Mouse (Mus musculus): ENCODE measurements around the gene Zfp324. TPM values are rescaled to one million over a fixed set of nuclear protein-coding genes. Genes with fewer than 3 reads are reported as not detected.

Gene Zfp324
- polyA plus RNA-seq, 1 experiment from 2014 or later = 7.8 TPM

- Histone ChIP-seq H3K9ac (no peak overlapping the region), H3K27me3 (replicated peaks) (no peaks in the 10 kb centered on the region), H3K4me3 (no peak overlapping the region), H3K4me2 (no peak overlapping the region), H3K27ac (ENCODE audit: poor library complexity, severe bottlenecking) (no peak overlapping the region), H3K36me3 (no peaks in the 10 kb centered on the region), H3K9me3 (replicated peaks) (no peaks in the 10 kb centered on the region), H3K4me1 (replicated peaks) (peaks cover 13% of the 10 kb centered on the region)
- no peak for ATAC-seq (ENCODE audit: insufficient number of reproducible peaks, low FRiP score)
- 61% methylated on average over 4 of the region's 4 CpGs for WGBS
Measured at GRCm38 (mm10) chr7:13013671-13014070, 48.0 kb downstream of the Zfp324 start.

- ATAC-seq (ENCODE audit: insufficient number of reproducible peaks, low FRiP score) = no peak
- H3K9me3 ChIP-seq (replicated peaks) = no peaks in the 10 kb centered on the region
- no peaks in the 10 kb centered on the region for H3K27me3 ChIP-seq (replicated peaks)
- H3K4me1 ChIP-seq (replicated peaks) = peaks cover 9% of the 10 kb centered on the region
- no peaks in the 10 kb centered on the region for H3K36me3 ChIP-seq
- no peak overlapping the region for H3K4me2 ChIP-seq
- no peak overlapping the region for H3K4me3 ChIP-seq
- no peak overlapping the region for H3K27ac ChIP-seq (ENCODE audit: poor library complexity, severe bottlenecking)
- H3K9ac ChIP-seq = no peak overlapping the region
- 38% methylated on average over 6 of the region's 6 CpGs for WGBS
Measured at GRCm38 (mm10) chr7:13014275-13014839, 48.7 kb downstream of the Zfp324 start.

GRCm38 (mm10) chr7:13015217-13015616 is 49.6 kb downstream of the Zfp324 start:
- H3K27ac ChIP-seq (ENCODE audit: poor library complexity, severe bottlenecking) = no peak overlapping the region
- 81% methylated on average over 1 of the region's 1 CpGs for WGBS

GRCm38 (mm10) chr7:13022773-13023535 is 57.3 kb downstream of the Zfp324 start:
- Histone ChIP-seq H3K9me3 (replicated peaks) (no peaks in the 10 kb centered on the region; the same call in 1 of the 2 replicates), H3K27ac (ENCODE audit: poor library complexity, severe bottlenecking) (peak overlapping the region; percentile 99), H3K4me2 (peak overlapping the region; percentile 92), H3K9ac (peak overlapping the region; percentile 97), H3K27me3 (replicated peaks) (no peaks in the 10 kb centered on the region), H3K4me1 (replicated peaks) (peaks cover 20% of the 10 kb centered on the region), H3K36me3 (peaks cover 26% of the 10 kb centered on the region), H3K4me3 (peak overlapping the region; percentile 91)
- WGBS = 6% methylated on average over 31 of the region's 31 CpGs
- ATAC-seq (ENCODE audit: insufficient number of reproducible peaks, low FRiP score) = peak; percentile 69

More at GRCm38 (mm10) chr7:13015217-13015616, 49.6 kb downstream of the Zfp324 start:
- H3K36me3 ChIP-seq = no peaks in the 10 kb centered on the region
- no peak for ATAC-seq (ENCODE audit: insufficient number of reproducible peaks, low FRiP score)
- H3K27me3 ChIP-seq (replicated peaks) = no peaks in the 10 kb centered on the region
- no peak overlapping the region for H3K4me3 ChIP-seq
- H3K4me1 ChIP-seq (replicated peaks) = peaks cover 8% of the 10 kb centered on the region
- no peaks in the 10 kb centered on the region; the same call in 1 of the 2 replicates for H3K9me3 ChIP-seq (replicated peaks)
- no peak overlapping the region for H3K4me2 ChIP-seq
- no peak overlapping the region for H3K9ac ChIP-seq

Other genes starting within 250 kb of the Zfp324 start
- gene Vmn2r56, start 230.8 kb upstream of the Zfp324 start, polyA plus RNA-seq (2016; fragmentation: Nextera tagmentation; extraction: Ambion mirVana) = not detected in 2 replicates
- 10.4 and 12.0 TPM in 2 replicates for gene Zscan18, start 162.2 kb upstream of the Zfp324 start, polyA plus RNA-seq (2016; fragmentation: Nextera tagmentation; extraction: Ambion mirVana)
- gene Zfp329, start 147.0 kb upstream of the Zfp324 start, polyA plus RNA-seq (2016; fragmentation: Nextera tagmentation; extraction: Ambion mirVana) = 11.9 and 12.2 TPM in 2 replicates
- gene Zfp110, start 131.1 kb upstream of the Zfp324 start, polyA plus RNA-seq (2016; fragmentation: Nextera tagmentation; extraction: Ambion mirVana) = 22.9 and 23.1 TPM in 2 replicates
- 3.0 and 3.2 TPM in 2 replicates for gene Zfp128, start 84.7 kb upstream of the Zfp324 start, polyA plus RNA-seq (2016; fragmentation: Nextera tagmentation; extraction: Ambion mirVana)
- 10.9 and 11.3 TPM in 2 replicates for gene Zscan22, start 68.0 kb upstream of the Zfp324 start, polyA plus RNA-seq (2016; fragmentation: Nextera tagmentation; extraction: Ambion mirVana)
- 456 and 474 TPM in 2 replicates for gene Rps5, start 43.5 kb upstream of the Zfp324 start, polyA plus RNA-seq (2016; fragmentation: Nextera tagmentation; extraction: Ambion mirVana)
- 0.95 and 1.1 TPM in 2 replicates for gene Rnf225, start 38.4 kb upstream of the Zfp324 start, polyA plus RNA-seq (2016; fragmentation: Nextera tagmentation; extraction: Ambion mirVana)
- 6.4 and 7.2 TPM in 2 replicates for gene Zfp446, start 12.0 kb downstream of the Zfp324 start, polyA plus RNA-seq (2016; fragmentation: Nextera tagmentation; extraction: Ambion mirVana)
- 0.22 TPM in 1 of 2 replicates, not detected in the other for gene Slc27a5, start 32.4 kb downstream of the Zfp324 start, polyA plus RNA-seq (2016; fragmentation: Nextera tagmentation; extraction: Ambion mirVana)
- gene Trim28, start 33.3 kb downstream of the Zfp324 start, polyA plus RNA-seq (2016; fragmentation: Nextera tagmentation; extraction: Ambion mirVana) = 221 and 228 TPM in 2 replicates
- 16.2 and 18.7 TPM in 2 replicates for gene Zbtb45, start 44.2 kb downstream of the Zfp324 start, polyA plus RNA-seq (2016; fragmentation: Nextera tagmentation; extraction: Ambion mirVana)
- 127 and 131 TPM in 2 replicates for gene Chmp2a, start 69.0 kb downstream of the Zfp324 start, polyA plus RNA-seq (2016; fragmentation: Nextera tagmentation; extraction: Ambion mirVana)
- gene Ube2m, start 72.4 kb downstream of the Zfp324 start, polyA plus RNA-seq (2016; fragmentation: Nextera tagmentation; extraction: Ambion mirVana) = 160 and 170 TPM in 2 replicates
- 2.0 and 2.3 TPM in 2 replicates for gene Mzf1, start 88.9 kb downstream of the Zfp324 start, polyA plus RNA-seq (2016; fragmentation: Nextera tagmentation; extraction: Ambion mirVana)
- not detected in 2 replicates for gene Vmn1r85, start 129.3 kb downstream of the Zfp324 start, polyA plus RNA-seq (2016; fragmentation: Nextera tagmentation; extraction: Ambion mirVana)
- not detected in 2 replicates for gene Vmn1r86, start 154.1 kb downstream of the Zfp324 start, polyA plus RNA-seq (2016; fragmentation: Nextera tagmentation; extraction: Ambion mirVana)
- gene Vmn1r87, start 174.3 kb downstream of the Zfp324 start, polyA plus RNA-seq (2016; fragmentation: Nextera tagmentation; extraction: Ambion mirVana) = not detected in 2 replicates
- not detected in 2 replicates for gene Vmn1r88, start 193.7 kb downstream of the Zfp324 start, polyA plus RNA-seq (2016; fragmentation: Nextera tagmentation; extraction: Ambion mirVana)
- gene Vmn1r89, start 247.2 kb downstream of the Zfp324 start, polyA plus RNA-seq (2016; fragmentation: Nextera tagmentation; extraction: Ambion mirVana) = not detected in 2 replicates

Measured in heart, embryonic 12.5 days (tissue).